Mouse (Mus musculus): ENCODE data around the gene Ccdc71.

Gene Ccdc71

GRCm38 (mm10) chr9:108456953-108457352 is 3.4 kb upstream of the Ccdc71 start:
- DNase-seq (ENCODE audit: low read depth, low spot score) = no peak

DNA sequence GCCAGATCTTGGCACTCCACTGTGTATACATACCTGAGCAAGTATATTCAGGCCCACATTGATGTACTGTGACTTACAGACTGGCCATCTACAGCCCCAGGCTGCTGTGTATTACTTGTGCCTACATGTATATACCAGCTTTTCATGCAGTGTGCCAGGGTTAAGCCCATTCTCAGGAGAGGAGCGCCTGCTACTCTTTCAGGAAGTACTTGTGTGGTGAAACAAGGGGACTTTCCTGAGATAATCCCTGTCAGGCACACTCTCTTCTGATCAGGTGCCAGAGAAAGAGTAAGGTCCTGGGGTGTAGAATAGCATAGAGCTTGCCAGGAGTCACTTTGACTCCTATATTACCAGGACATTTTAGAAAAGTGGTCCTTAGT is 398 bp upstream of the Ccdc71 start:
- DNase-seq (ENCODE audit: low read depth, low spot score) = no peak

GRCm38 (mm10) chr9:108461181-108461631 is 879 bp downstream of the Ccdc71 start, which contains the start of gene Klhdc8b:
TSS of gene Klhdc8b (minus strand) at chr9:108461581.
- peak; percentile 65 for DNase-seq (ENCODE audit: low read depth, low spot score)

GRCm38 (mm10) chr9:108461675-108462074 is 1.3 kb downstream of the Ccdc71 start:
- DNase-seq (ENCODE audit: low read depth, low spot score) = no peak

DNA sequence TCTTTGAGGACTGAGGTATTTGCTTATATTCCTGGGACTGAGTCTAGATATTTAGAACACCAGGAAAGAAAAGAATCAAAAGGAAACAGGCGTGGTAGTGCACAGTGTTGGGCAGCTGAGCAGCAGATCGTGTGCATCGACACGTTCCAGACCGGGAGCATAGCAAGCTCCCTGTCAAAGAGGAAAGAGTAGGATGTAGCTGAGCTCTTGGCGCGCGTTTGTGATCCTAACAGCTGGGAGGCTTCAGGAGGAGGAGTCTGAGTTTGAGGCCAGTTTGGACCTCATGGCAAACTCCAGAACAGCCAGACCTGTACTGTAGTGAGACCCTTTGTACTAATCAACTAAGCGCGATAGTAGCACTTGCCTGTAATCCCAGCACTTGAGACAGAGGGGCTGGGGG is 1.9 kb downstream of the Ccdc71 start:
- DNase-seq (ENCODE audit: low read depth, low spot score) = no peak

DNA sequence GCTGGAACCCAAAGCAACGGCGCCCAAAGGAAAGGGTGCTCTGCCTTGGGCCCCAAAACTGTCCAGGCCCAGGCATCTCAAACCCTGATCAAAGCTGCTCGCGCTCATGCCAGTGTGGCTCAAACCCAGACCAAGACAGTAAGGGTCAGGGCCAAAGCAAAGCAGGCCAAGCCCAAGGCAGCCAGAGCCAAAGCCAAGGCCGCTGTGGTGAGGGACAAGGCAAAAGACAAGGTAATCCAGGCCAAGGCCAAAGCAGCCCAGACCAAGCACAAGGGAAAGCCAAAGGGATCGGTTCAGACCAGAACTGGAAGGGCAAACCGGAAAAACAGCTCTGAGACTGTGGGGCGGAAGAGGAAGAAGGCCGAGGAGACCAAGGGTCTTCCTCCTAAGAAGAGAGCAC is 3.4 kb downstream of the Ccdc71 start:
- DNase-seq (ENCODE audit: low read depth, low spot score) = peak; percentile 41

GRCm38 (mm10) chr9:108466219-108466618 is 5.9 kb downstream of the Ccdc71 start:
- DNase-seq (ENCODE audit: low read depth, low spot score) = no peak

DNA sequence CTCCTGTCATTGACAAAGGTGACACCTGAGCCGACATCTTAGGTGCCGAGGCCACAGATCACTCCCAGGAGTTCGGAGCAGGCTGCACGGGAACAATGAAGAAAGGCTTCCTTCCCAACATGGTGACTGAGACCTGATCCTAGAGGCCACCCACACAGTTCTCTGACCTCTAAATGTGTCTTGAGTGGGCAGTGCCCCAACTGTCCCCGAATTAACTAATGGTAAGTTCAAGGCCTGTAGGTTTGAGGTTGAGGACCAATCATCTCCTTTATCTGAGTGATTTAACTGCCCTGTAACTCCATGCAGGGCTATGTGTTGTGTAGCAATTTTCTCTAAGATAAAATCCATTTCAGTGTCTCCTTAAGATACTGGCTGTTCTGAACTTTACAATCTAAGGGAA is 9.1 kb downstream of the Ccdc71 start:
- DNase-seq (ENCODE audit: low read depth, low spot score) = no peak

DNA sequence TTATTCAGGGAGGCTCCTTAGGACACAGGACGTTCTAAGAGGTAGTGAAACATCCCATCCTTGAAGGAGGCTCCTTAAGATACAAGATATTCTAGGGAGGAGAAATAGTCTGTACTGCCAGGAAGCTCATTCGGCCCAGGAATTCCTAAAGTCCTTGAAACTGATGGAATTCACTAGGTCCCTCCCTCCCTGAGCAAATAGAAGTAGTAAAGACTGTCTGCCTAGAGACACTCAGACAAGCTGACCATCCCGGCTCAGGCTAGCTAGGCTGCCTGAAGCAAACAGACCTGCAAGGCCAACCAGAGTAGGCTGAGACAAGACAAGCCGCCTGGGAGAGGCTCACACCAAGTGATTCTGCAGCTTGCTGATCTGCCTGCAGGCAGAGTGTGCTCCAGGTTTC is 9.5 kb downstream of the Ccdc71 start:
- no peak for DNase-seq (ENCODE audit: low read depth, low spot score)

DNA sequence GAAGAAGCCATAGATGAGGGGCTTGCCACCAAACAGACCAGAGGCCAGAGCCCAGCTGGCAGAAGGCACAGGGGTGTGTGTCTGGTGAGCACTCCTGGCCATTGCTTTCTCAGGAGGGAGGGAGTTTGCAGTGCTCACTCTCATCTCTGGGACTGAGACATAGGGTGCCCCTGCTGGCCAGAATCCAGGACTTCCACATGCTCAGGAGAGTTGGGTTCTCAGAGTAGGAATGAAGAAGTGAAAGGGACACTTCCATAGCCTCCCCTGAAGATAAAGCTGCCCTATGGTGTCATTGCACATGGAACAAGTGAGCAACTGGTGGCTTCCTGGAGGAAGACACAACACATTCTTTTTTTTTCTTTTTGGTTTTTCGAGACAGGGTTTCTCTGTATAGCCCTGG is 14.2 kb downstream of the Ccdc71 start:
- DNase-seq (ENCODE audit: low read depth, low spot score) = peak; percentile 40

GRCm38 (mm10) chr9:108478638-108479156 is 18.4 kb downstream of the Ccdc71 start:
- DNase-seq (ENCODE audit: low read depth, low spot score) = peak; percentile 93

DNA sequence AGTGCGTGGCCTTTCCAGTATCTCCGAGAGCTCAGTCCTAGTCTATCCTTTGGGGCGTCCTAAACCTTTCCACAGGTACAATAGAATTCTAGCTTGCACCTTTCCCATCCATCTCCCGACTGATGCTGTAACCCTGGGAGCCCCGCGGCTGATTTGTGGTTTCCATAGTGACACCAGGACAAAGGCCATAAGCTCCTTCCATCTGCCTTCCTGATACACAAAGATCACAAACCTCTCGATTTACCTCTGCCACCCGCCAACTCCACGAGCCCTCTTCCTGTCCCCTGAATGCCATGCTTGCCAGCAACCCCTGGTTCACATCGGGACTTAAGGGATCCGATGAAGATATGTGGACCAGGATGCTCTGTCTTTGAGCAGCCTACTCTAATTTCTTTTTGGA is 18.9 kb downstream of the Ccdc71 start:
- DNase-seq (ENCODE audit: low read depth, low spot score) = peak; percentile 66

- DNase-seq (ENCODE audit: low read depth, low spot score) = peak; percentile 88
Observed at GRCm38 (mm10) chr9:108479721-108480351, 19.5 kb downstream of the Ccdc71 start, which contains the start of gene Lamb2. TSS of gene Lamb2 (plus strand) at chr9:108479736.

- no peak for DNase-seq (ENCODE audit: low read depth, low spot score)
Observed at GRCm38 (mm10) chr9:108480813-108481519, 20.6 kb downstream of the Ccdc71 start.

GRCm38 (mm10) chr9:108481520-108482210 is 21.3 kb downstream of the Ccdc71 start:
- no peak for DNase-seq (ENCODE audit: low read depth, low spot score)

DNA sequence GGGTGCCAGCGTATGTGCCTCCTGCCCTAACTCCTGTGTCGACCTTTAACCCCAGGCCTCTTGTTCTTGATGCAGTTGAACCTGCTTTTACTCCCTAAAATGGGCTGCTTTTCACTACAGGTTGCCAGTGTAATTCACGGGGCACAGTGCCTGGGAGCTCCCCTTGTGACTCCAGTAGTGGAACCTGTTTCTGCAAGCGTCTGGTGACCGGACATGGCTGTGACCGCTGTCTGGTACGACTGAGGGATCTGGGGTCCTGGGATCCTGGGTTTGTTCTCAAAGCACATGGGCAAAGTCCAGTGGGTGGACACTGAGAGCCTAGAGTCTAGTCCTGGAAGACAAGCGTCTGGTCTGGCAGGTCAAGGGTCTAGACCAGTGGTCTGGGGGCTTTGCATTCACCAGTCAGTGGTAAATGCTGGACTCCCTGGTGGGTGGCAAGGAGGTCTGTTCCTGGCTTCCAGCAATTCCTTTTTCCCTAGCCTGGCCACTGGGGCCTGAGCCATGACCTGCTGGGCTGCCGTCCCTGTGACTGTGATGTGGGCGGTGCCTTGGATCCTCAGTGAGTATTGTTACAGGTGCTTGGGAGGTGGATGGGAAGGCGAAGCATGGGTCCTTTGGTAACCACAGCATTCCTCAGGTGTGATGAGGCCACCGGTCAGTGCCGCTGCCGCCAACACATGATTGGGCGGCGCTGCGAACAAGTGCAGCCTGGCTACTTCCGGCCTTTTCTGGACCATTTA is 22.9 kb downstream of the Ccdc71 start:
- DNase-seq (ENCODE audit: low read depth, low spot score) = no peak

GRCm38 (mm10) chr9:108484021-108484420 is 23.7 kb downstream of the Ccdc71 start:
- DNase-seq (ENCODE audit: low read depth, low spot score) = no peak

GRCm38 (mm10) chr9:108485301-108485875 is 25.1 kb downstream of the Ccdc71 start:
- no peak for DNase-seq (ENCODE audit: low read depth, low spot score)

- DNase-seq (ENCODE audit: low read depth, low spot score) = no peak
Observed at GRCm38 (mm10) chr9:108486973-108487530, 26.7 kb downstream of the Ccdc71 start.

DNA sequence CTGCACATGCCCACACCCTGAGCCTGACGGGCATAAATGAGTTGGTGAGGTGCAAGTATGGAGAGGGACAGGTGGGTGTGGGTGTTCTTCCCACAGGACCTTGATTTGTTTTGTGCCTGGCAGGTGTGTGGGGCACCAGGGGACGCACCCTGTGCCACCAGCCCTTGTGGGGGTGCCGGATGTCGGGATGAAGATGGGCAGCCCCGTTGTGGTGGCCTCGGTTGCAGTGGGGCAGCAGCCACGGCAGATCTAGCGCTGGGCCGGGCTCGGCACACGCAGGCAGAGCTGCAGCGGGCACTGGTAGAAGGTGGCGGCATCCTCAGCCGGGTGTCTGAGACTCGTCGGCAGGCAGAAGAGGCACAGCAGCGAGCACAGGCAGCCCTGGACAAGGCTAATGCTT is 28.1 kb downstream of the Ccdc71 start:
- no peak for DNase-seq (ENCODE audit: low read depth, low spot score)

DNA sequence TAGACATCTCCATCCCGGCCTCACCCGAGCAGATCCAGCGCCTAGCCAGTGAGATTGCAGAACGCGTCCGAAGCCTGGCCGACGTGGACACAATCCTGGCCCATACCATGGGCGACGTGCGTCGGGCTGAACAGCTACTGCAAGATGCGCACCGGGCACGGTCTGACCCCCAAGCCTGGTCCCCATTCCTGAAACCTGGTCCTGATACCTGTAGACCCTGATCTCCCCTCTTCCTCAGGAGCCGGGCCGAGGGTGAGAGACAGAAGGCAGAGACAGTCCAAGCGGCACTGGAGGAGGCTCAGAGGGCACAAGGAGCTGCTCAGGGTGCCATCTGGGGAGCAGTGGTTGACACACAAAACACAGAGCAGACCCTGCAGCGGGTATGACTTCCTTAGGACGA is 28.9 kb downstream of the Ccdc71 start:
- no peak for DNase-seq (ENCODE audit: low read depth, low spot score)
